Mouse (Mus musculus) ES-E14 (cell line): ENCODE results near the gene Pkn3. TPM values are rescaled to one million over a fixed set of nuclear protein-coding genes. Genes with fewer than 3 reads are reported as not detected.

Source experiments
- DNase-seq: peaks from one replicate; pipeline ENCODE4 v3.0.0-alpha.2; 2013; ENCODE audit warnings: low read depth, low spot score
- H3K27ac ChIP-seq: 2 replicates; pipeline ENCODE4 v1.5.1; 2012; ENCODE audit warnings: low read depth, mild to moderate bottlenecking, low read length, moderate library complexity, mixed read lengths; ENCODE audit not compliant: poor library complexity, insufficient read depth, severe bottlenecking
- H3K36me3 ChIP-seq: 2 replicates; pipeline ENCODE4 v1.6.1; 2012; ENCODE audit warnings: mild to moderate bottlenecking, low read length, moderate library complexity, mixed read lengths; ENCODE audit not compliant: control insufficient read depth, poor library complexity, insufficient read depth, severe bottlenecking
- H3K4me1 ChIP-seq, 2 experiments: fragments of 150-350 bp in 1 of 2; sonication (generic) in 1 of 2; 2 replicates each; pipeline ENCODE4 v1.6.1; 2012; ENCODE audit warnings: low read length in 2 of 2, mild to moderate bottlenecking in 1 of 2, mixed read lengths in 1 of 2; ENCODE audit not compliant: control insufficient read depth in 2 of 2, insufficient read depth in 2 of 2, poor library complexity in 1 of 2
- H3K4me3 ChIP-seq, 2 experiments: fragments of 150-350 bp in 1 of 2; sonication (generic) in 1 of 2; 2 replicates each; pipeline ENCODE4 v1.5.1; 2012; ENCODE audit warnings: low read length in 2 of 2, low read depth in 1 of 2, mild to moderate bottlenecking in 1 of 2, mixed read lengths in 1 of 2; ENCODE audit not compliant: insufficient read depth in 1 of 2, poor library complexity in 1 of 2, severe bottlenecking in 1 of 2
- H3K9ac ChIP-seq: 2 replicates; pipeline ENCODE4 v1.6.1; 2012; ENCODE audit warnings: low read depth, mild to moderate bottlenecking, low read length, mixed read lengths; ENCODE audit not compliant: poor library complexity, insufficient read depth, severe bottlenecking
- H3K9me3 ChIP-seq: fragments of 150-350 bp; sonication (generic); 2 replicates; pipeline ENCODE4 v1.6.1; 2012; ENCODE audit warnings: low read depth, mild to moderate bottlenecking, low read length; ENCODE audit not compliant: control insufficient read depth, insufficient read depth
- CHD2 ChIP-seq: IDR thresholded peaks from 2 replicates; pipeline ENCODE4 v1.6.1; 2014; ENCODE audit warnings: mild to moderate bottlenecking, low read depth, low read length, inconsistent platforms
- HCFC1 ChIP-seq: IDR thresholded peaks from 2 replicates; pipeline ENCODE4 v1.6.1; 2012; ENCODE audit warnings: low read length, inconsistent platforms, borderline replicate concordance; ENCODE audit not compliant: insufficient read depth
- MAFK ChIP-seq: IDR thresholded peaks from 2 replicates; pipeline ENCODE4 v1.6.1; 2014; ENCODE audit warnings: mild to moderate bottlenecking, low read depth, low read length, inconsistent platforms; ENCODE audit not compliant: insufficient read depth
- ZC3H11A ChIP-seq: IDR thresholded peaks from 2 replicates; pipeline ENCODE4 v1.6.1; 2012; ENCODE audit warnings: low read depth, mild to moderate bottlenecking, inconsistent platforms, low read length, borderline replicate concordance
- ZNF384 ChIP-seq: IDR thresholded peaks from 2 replicates; pipeline ENCODE4 v1.6.1; 2012; ENCODE audit warnings: low read depth, low read length, inconsistent platforms
- in situ Hi-C, 2 experiments: fragments of 600-800 bp; cut with MboI; formaldehyde crosslinking; loops; one replicate each; pipeline ENCODE4 v1.15.1; 2025; ENCODE audit warnings: low sequenced_read_pairs in 2 of 2, inconsistent platforms in 1 of 2; ENCODE audit not compliant: unreplicated experiment in 2 of 2
- total RNA-seq: library from RNA; depleted of rRNA; stranded (reverse); fragments of 300-350 nt; gene quantifications from 2 replicates; pipeline ENCODE4 v1.2.3, GENCODE M21; 2012

The Pkn3 gene
- total RNA-seq, 1 experiment = 19.1 TPM

- peak overlapping the region; percentile 32 for H3K9ac ChIP-seq
- peaks cover 2% of the 10 kb centered on the region; the same call in 1 of the 2 replicates for H3K36me3 ChIP-seq
- H3K9me3 ChIP-seq = no peaks in the 10 kb centered on the region
- H3K27ac ChIP-seq = no peak overlapping the region
- DNase-seq = no peak
- peaks cover 0 to 10% of the 10 kb centered on the region in 2 experiments; a peak in 2 of 4 replicates for H3K4me1 ChIP-seq
- peak overlapping the region; percentile 70 to 78; a peak in 2 of 4 replicates for H3K4me3 ChIP-seq
- in situ Hi-C loops = no loop called here
- TF ChIP-seq ZNF384 (no peak), MAFK (no peak), CHD2 (no peak), HCFC1 (no peak), ZC3H11A (no peak)
These were observed 1.3 kb downstream of the Pkn3 start for GRCm38 (mm10) chr2:30078760-30079159.

GRCm38 (mm10) chr2:30080181-30080800 lies 2.8 kb downstream of the Pkn3 start:
- in situ Hi-C loops = no loop called here
- Histone ChIP-seq H3K27ac (no peak overlapping the region), H3K36me3 (no peaks in the 10 kb centered on the region), H3K4me3 (0 out of 4 replicates have a peak overlapping the region, but pooled peaks of 1 of the 2 experiments have one; percentile 21), H3K9ac (peak overlapping the region; percentile 14), H3K9me3 (no peaks in the 10 kb centered on the region), H3K4me1 (peaks cover 3 to 15% of the 10 kb centered on the region in 2 experiments; a peak in 3 of 4 replicates)
- DNase-seq = no peak
- TF ChIP-seq ZC3H11A (no peak), CHD2 (no peak), MAFK (no peak)

DNA sequence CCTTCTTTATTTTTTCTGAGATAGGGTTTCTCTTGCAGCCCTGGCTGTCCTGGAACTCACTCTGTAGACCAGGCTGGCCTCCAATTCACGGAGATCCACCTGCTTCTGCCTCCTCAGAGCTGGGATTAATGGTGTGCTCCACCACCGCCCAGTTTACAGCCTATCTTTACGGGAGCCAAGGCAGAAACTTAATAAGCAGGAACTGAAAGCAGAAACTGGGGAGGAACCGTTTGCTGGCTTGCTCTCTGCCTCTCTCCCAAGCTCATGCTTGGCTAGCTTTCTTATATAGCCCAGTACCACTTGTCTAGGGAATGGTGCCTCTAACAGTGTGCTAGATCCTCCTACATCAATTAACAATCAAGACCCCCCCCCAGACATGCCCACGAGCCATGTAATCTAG lies 6.6 kb downstream of the Pkn3 start:
- no peak overlapping the region for H3K4me3 ChIP-seq

GRCm38 (mm10) chr2:30084632-30085031 lies 7.1 kb downstream of the Pkn3 start:
- H3K36me3 ChIP-seq = peaks cover 2% of the 10 kb centered on the region; the same call in 1 of the 2 replicates
- H3K4me1 ChIP-seq = peaks cover 3 to 14% of the 10 kb centered on the region in 2 experiments; a peak in 2 of 4 replicates
- in situ Hi-C loops = no loop called here
- TF ChIP-seq CHD2 (no peak), ZC3H11A (no peak), HCFC1 (no peak), ZNF384 (no peak), MAFK (no peak)
- H3K9ac ChIP-seq = peak overlapping the region; percentile 46; the same call in 1 of the 2 replicates
- peak overlapping the region in 1 of 2 experiments; percentile 23; a peak in 2 of 4 replicates for H3K4me3 ChIP-seq
- no peak for DNase-seq
- H3K27ac ChIP-seq = no peak overlapping the region
- H3K9me3 ChIP-seq = no peaks in the 10 kb centered on the region

More for the DNA sequence above, 6.6 kb downstream of the Pkn3 start:
- Histone ChIP-seq H3K4me1 (peaks cover 3 to 14% of the 10 kb centered on the region in 2 experiments; a peak in 2 of 4 replicates), H3K36me3 (peaks cover 2% of the 10 kb centered on the region; the same call in 1 of the 2 replicates), H3K9me3 (no peaks in the 10 kb centered on the region), H3K27ac (no peak overlapping the region), H3K9ac (no peak overlapping the region)
- TF ChIP-seq HCFC1 (no peak), CHD2 (no peak), ZNF384 (no peak), ZC3H11A (no peak), MAFK (no peak)
- in situ Hi-C loops = no loop called here
- DNase-seq = no peak

DNA sequence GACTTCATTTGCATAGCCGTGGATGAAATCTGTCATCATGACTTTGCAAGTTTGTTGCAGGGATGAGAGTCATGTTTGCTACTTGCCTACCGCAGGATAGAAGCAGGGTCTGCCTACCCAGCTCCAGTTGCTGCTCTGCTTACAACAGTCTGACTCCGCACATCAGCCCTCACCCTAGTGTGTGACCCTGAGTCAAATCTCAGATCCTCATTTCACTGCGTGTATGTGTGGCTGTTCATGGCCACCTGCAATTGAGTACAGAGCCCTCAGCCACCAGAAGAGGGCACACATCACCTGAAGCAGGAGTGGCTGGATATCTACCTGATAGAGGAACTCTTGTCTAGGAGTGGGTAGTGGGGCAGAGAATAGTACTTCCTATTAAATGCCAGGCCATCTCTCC lies 9.8 kb downstream of the Pkn3 start:
- in situ Hi-C loops = no loop called here
- H3K36me3 ChIP-seq = peaks cover 25% of the 10 kb centered on the region
- TF ChIP-seq CHD2 (no peak), MAFK (peak; percentile 66; the same call in 1 of the 2 replicates), HCFC1 (no peak)
- no peak overlapping the region for H3K4me3 ChIP-seq
- H3K4me1 ChIP-seq = peaks cover 3 to 14% of the 10 kb centered on the region in 2 experiments; a peak in 2 of 4 replicates
- DNase-seq = no peak
- H3K27ac ChIP-seq = peak overlapping the region; percentile 74; the same call in 1 of the 2 replicates
- H3K9me3 ChIP-seq = no peaks in the 10 kb centered on the region
- no peak overlapping the region for H3K9ac ChIP-seq
